Mouse (Mus musculus) intestine, embryonic 14.5 days (tissue): Measurements from ENCODE around the gene Otop2. TPM values are rescaled to one million over a fixed set of nuclear protein-coding genes. Genes with fewer than 3 reads are reported as not detected.
A peak's percentile ranks its signal among the peaks of the same experiment; 100 is the strongest.

Source experiments
- ATAC-seq: fragments of 200-750 bp; cut with Nextera tagmentation; replicated peaks from 2 replicates; pipeline ENCODE4 v1.8.0; 2017; ENCODE audit warnings: low read depth, moderate number of reproducible peaks, moderate TSS enrichment, moderate library complexity; ENCODE audit not compliant: low FRiP score, low TSS enrichment
- DNase-seq: peaks from one replicate; pipeline ENCODE4 v3.0.0-alpha.2; 2018; ENCODE audit warnings: low spot score
- H3K27ac ChIP-seq: fragments of 300-500 bp; sonication (generic); 2 replicates; pipeline ENCODE4 v1.5.1; 2014; ENCODE audit warnings: low read depth, mild to moderate bottlenecking, control low read depth
- H3K27me3 ChIP-seq: fragments of 300-500 bp; sonication (generic); replicated peaks from 2 replicates; pipeline ENCODE4 v1.6.1; 2014; ENCODE audit warnings: low read length, control low read depth; ENCODE audit not compliant: control insufficient read depth, insufficient read depth
- H3K36me3 ChIP-seq: fragments of 300-500 bp; sonication (generic); 2 replicates; pipeline ENCODE4 v1.6.1; 2014; ENCODE audit warnings: low read length, control low read depth; ENCODE audit not compliant: control insufficient read depth, insufficient read depth
- H3K4me1 ChIP-seq: fragments of 300-500 bp; sonication (generic); replicated peaks from 2 replicates; pipeline ENCODE4 v1.6.1; 2014; ENCODE audit warnings: low read length, control low read depth, mixed read lengths; ENCODE audit not compliant: control insufficient read depth, insufficient read depth
- H3K4me2 ChIP-seq: fragments of 300-500 bp; sonication (generic); 2 replicates; pipeline ENCODE4 v1.6.1; 2014; ENCODE audit warnings: low read length
- H3K4me3 ChIP-seq: fragments of 300-500 bp; sonication (generic); 2 replicates; pipeline ENCODE4 v1.5.1; 2014; ENCODE audit warnings: low read depth, low read length, control low read depth, mixed read lengths
- H3K9ac ChIP-seq: fragments of 300-500 bp; sonication (generic); 2 replicates; pipeline ENCODE4 v1.6.1; 2014; ENCODE audit warnings: mild to moderate bottlenecking, low read length
- H3K9me3 ChIP-seq: fragments of 300-500 bp; sonication (generic); 2 replicates; pipeline ENCODE4 v1.6.1; 2016; ENCODE audit warnings: low read length, control low read depth; ENCODE audit not compliant: control insufficient read depth
- WGBS: fragments of 180-500 bp; shearing (Covaris S2); extraction: QIAGEN DNeasy Blood & Tissue Kit; methylation state at CpG from one replicate; pipeline ENCODE4 v1.1.7; 2014; 5-methylcytosine and 5-hydroxymethylcytosine counted together
- polyA plus RNA-seq: library from polyadenylated mRNA; unstranded; fragments of >200 nt; fragmentation: Nextera tagmentation; extraction: Ambion mirVana; gene quantifications from 2 replicates; pipeline ENCODE4 v1.2.1, GENCODE M21; 2014

Gene Otop2
- polyA plus RNA-seq, 1 experiment from 2014 or later = not detected

- ATAC-seq (no peak), DNase-seq (no peak)
- Histone ChIP-seq H3K36me3 (peaks cover 7% of the 10 kb centered on the region; the same call in 1 of the 2 replicates), H3K4me2 (peak within 1 kb of the TSS; percentile 47), H3K9me3 (no peaks in the 10 kb centered on the region), H3K4me3 (peak within 1 kb of the TSS; percentile 27), H3K4me1 (peaks cover 8% of the 10 kb centered on the region), H3K27me3 (peaks cover 70% of the 10 kb centered on the region), H3K27ac (no peak within 1 kb of the TSS), H3K9ac (0 out of 2 replicates have a peak within 1 kb of the TSS, but pooled peaks have one; percentile 18)
- WGBS = 7% methylated on average over 50 of the region's 50 CpGs
These were observed 39.7 kb upstream of the Otop2 start, which contains the start of gene Grin2c for GRCm38 (mm10) chr11:115267061-115267883. Gene Grin2c (minus strand): TSS chr11:115267243.

GRCm38 (mm10) chr11:115267958-115268357 is 39.0 kb upstream of the Otop2 start:
- Histone ChIP-seq H3K4me1 (peaks cover 8% of the 10 kb centered on the region), H3K27me3 (peaks cover 63% of the 10 kb centered on the region), H3K27ac (no peak overlapping the region), H3K4me3 (no peak overlapping the region), H3K9ac (no peak overlapping the region), H3K9me3 (no peaks in the 10 kb centered on the region), H3K4me2 (no peak overlapping the region), H3K36me3 (peaks cover 7% of the 10 kb centered on the region; the same call in 1 of the 2 replicates)
- ATAC-seq (no peak), DNase-seq (no peak)
- 73% methylated on average over 11 of the region's 11 CpGs for WGBS

GRCm38 (mm10) chr11:115269330-115270066 is 37.5 kb upstream of the Otop2 start:
- H3K27me3 ChIP-seq = peaks cover 49% of the 10 kb centered on the region

GRCm38 (mm10) chr11:115270148-115270861 is 36.7 kb upstream of the Otop2 start:
- Histone ChIP-seq H3K27ac (no peak overlapping the region), H3K4me2 (no peak overlapping the region), H3K9me3 (no peaks in the 10 kb centered on the region), H3K9ac (no peak overlapping the region), H3K4me1 (peaks cover 5% of the 10 kb centered on the region), H3K27me3 (peaks cover 41% of the 10 kb centered on the region), H3K36me3 (peaks cover 7% of the 10 kb centered on the region; the same call in 1 of the 2 replicates), H3K4me3 (no peak overlapping the region)
- WGBS = 26% methylated on average over 19 of the region's 19 CpGs
- DNase-seq (peak; percentile 94), ATAC-seq (no peak; the same call in 1 of the 2 replicates)

More at GRCm38 (mm10) chr11:115269330-115270066, 37.5 kb upstream of the Otop2 start:
- Histone ChIP-seq H3K36me3 (peaks cover 7% of the 10 kb centered on the region; the same call in 1 of the 2 replicates), H3K27ac (no peak overlapping the region), H3K9me3 (no peaks in the 10 kb centered on the region), H3K4me3 (no peak overlapping the region), H3K4me2 (no peak overlapping the region), H3K4me1 (peaks cover 8% of the 10 kb centered on the region), H3K9ac (no peak overlapping the region)
- DNase-seq (no peak), ATAC-seq (no peak)
- WGBS = 91% methylated on average over 27 of the region's 27 CpGs

- Histone ChIP-seq H3K27me3 (peaks cover 34% of the 10 kb centered on the region), H3K27ac (no peak overlapping the region), H3K4me1 (peaks cover 8% of the 10 kb centered on the region), H3K9me3 (no peaks in the 10 kb centered on the region), H3K36me3 (peaks cover 7% of the 10 kb centered on the region; the same call in 1 of the 2 replicates), H3K9ac (no peak overlapping the region), H3K4me3 (no peak overlapping the region), H3K4me2 (no peak overlapping the region)
- ATAC-seq (no peak), DNase-seq (no peak)
- 87% methylated on average over 9 of the region's 9 CpGs for WGBS
These were observed 35.9 kb upstream of the Otop2 start for GRCm38 (mm10) chr11:115271052-115271451.

GRCm38 (mm10) chr11:115271481-115271880 is 35.5 kb upstream of the Otop2 start:
- ATAC-seq (no peak), DNase-seq (no peak)
- peaks cover 7% of the 10 kb centered on the region; the same call in 1 of the 2 replicates for H3K36me3 ChIP-seq
- H3K4me2 ChIP-seq = no peak overlapping the region
- no peak overlapping the region for H3K9ac ChIP-seq
- peaks cover 12% of the 10 kb centered on the region for H3K4me1 ChIP-seq
- H3K27me3 ChIP-seq = peaks cover 29% of the 10 kb centered on the region
- H3K9me3 ChIP-seq = no peaks in the 10 kb centered on the region
- 62% methylated on average over 10 of the region's 10 CpGs for WGBS
- H3K4me3 ChIP-seq = no peak overlapping the region
- H3K27ac ChIP-seq = no peak overlapping the region

GRCm38 (mm10) chr11:115272894-115273498 is 34.0 kb upstream of the Otop2 start:
- peaks cover 7% of the 10 kb centered on the region; the same call in 1 of the 2 replicates for H3K36me3 ChIP-seq
- H3K9ac ChIP-seq = no peak overlapping the region
- H3K27ac ChIP-seq = no peak overlapping the region
- peaks cover 14% of the 10 kb centered on the region for H3K27me3 ChIP-seq
- H3K4me3 ChIP-seq = no peak overlapping the region
- ATAC-seq (no peak), DNase-seq (no peak)
- H3K4me1 ChIP-seq = peaks cover 12% of the 10 kb centered on the region; the same call in 1 of the 2 replicates
- 76% methylated on average over 10 of the region's 10 CpGs for WGBS
- no peaks in the 10 kb centered on the region for H3K9me3 ChIP-seq
- no peak overlapping the region for H3K4me2 ChIP-seq

- DNase-seq (no peak), ATAC-seq (no peak)
- Histone ChIP-seq H3K27me3 (peaks cover 7% of the 10 kb centered on the region), H3K4me3 (no peak overlapping the region), H3K9me3 (no peaks in the 10 kb centered on the region), H3K9ac (no peak overlapping the region), H3K4me2 (no peak overlapping the region), H3K4me1 (peaks cover 13% of the 10 kb centered on the region; the same call in 1 of the 2 replicates), H3K27ac (no peak overlapping the region), H3K36me3 (peaks cover 6% of the 10 kb centered on the region; the same call in 1 of the 2 replicates)
- WGBS = 58% methylated on average over 7 of the region's 7 CpGs
These were observed 33.2 kb upstream of the Otop2 start for GRCm38 (mm10) chr11:115273735-115274134.
